Mouse (Mus musculus): Measurements from ENCODE around the gene Faap24.

The Faap24 gene

GRCm38 (mm10) chr7:35365161-35365910 is 31.3 kb downstream of the Faap24 start:
- DNase-seq: peak; percentile 59 to 64

- peak in 1 of 2 experiments; percentile 38 for DNase-seq
Observed at GRCm38 (mm10) chr7:35362868-35363267, 33.8 kb downstream of the Faap24 start.

GRCm38 (mm10) chr7:35362253-35362652 is 34.4 kb downstream of the Faap24 start:
- DNase-seq: no peak

GRCm38 (mm10) chr7:35357621-35358020 is 39.0 kb downstream of the Faap24 start:
- no peak for DNase-seq

- DNase-seq: peak; percentile 66 to 72
Observed at GRCm38 (mm10) chr7:35355303-35355872, 41.2 kb downstream of the Faap24 start.

GRCm38 (mm10) chr7:35353306-35353705 is 43.3 kb downstream of the Faap24 start:
- no peak for DNase-seq

GRCm38 (mm10) chr7:35351155-35351554 is 45.5 kb downstream of the Faap24 start:
- no peak for DNase-seq

- DNase-seq: peak; percentile 45 to 72
Observed at GRCm38 (mm10) chr7:35349886-35350684, 46.6 kb downstream of the Faap24 start.

- no peak for DNase-seq
Observed at GRCm38 (mm10) chr7:35349022-35349421, 47.6 kb downstream of the Faap24 start.

- no peak for DNase-seq
Observed at GRCm38 (mm10) chr7:35347918-35348700, 48.5 kb downstream of the Faap24 start.

- no peak for DNase-seq
Observed at GRCm38 (mm10) chr7:35344785-35345330, 51.8 kb downstream of the Faap24 start.

- no peak for DNase-seq
Observed at GRCm38 (mm10) chr7:35342498-35342897, 54.1 kb downstream of the Faap24 start.
